Mouse (Mus musculus) lung, adult 2 months (tissue): ENCODE measurements around the gene Hs1bp3.

Experiments
- CTCF ChIP-seq: fragments of 200-500 bp; IDR thresholded peaks from 2 replicates; pipeline ENCODE4 v1.5.1; 2011; ENCODE audit warnings: mild to moderate bottlenecking, low read length, control low read depth; ENCODE audit not compliant: insufficient read depth
- POLR2A ChIP-seq: fragments of 200-500 bp; IDR thresholded peaks from 2 replicates; pipeline ENCODE4 v1.6.1; 2011; ENCODE audit warnings: low read depth, mild to moderate bottlenecking, control low read depth, low read length, borderline replicate concordance; ENCODE audit errors: extremely low read depth

GRCm38 (mm10) chr12:8271405-8271804 is 41.8 kb upstream of the Hs1bp3 start:
- no peak for TF ChIP-seq CTCF
- no peak for TF ChIP-seq POLR2A
